Mouse (Mus musculus) 3134 (cell line): ENCODE data around the gene Ube2h.

Source experiments
- DNase-seq: peaks from one replicate; pipeline ENCODE4 v3.0.0-alpha.2; 2011; ENCODE audit warnings: low spot score; ENCODE audit not compliant: insufficient read length; ENCODE audit errors: extremely low read depth

The Ube2h gene

GRCm38 (mm10) chr6:30300372-30300771, 4.0 kb downstream of the Ube2h start:
- DNase-seq: peak; percentile 39

GRCm38 (mm10) chr6:30299683-30300082, 4.7 kb downstream of the Ube2h start:
- no peak for DNase-seq

- DNase-seq: no peak
Observed at GRCm38 (mm10) chr6:30299116-30299515, 5.2 kb downstream of the Ube2h start.

GRCm38 (mm10) chr6:30292579-30292978, 11.8 kb downstream of the Ube2h start:
- DNase-seq: no peak

- no peak for DNase-seq
Observed at GRCm38 (mm10) chr6:30287958-30288357, 16.4 kb downstream of the Ube2h start.

GRCm38 (mm10) chr6:30286642-30287041, 17.7 kb downstream of the Ube2h start:
- no peak for DNase-seq

GRCm38 (mm10) chr6:30284177-30284576, 20.2 kb downstream of the Ube2h start:
- no peak for DNase-seq

- no peak for DNase-seq
Observed at GRCm38 (mm10) chr6:30282361-30282760, 22.0 kb downstream of the Ube2h start.

GRCm38 (mm10) chr6:30278374-30278773, 26.0 kb downstream of the Ube2h start:
- no peak for DNase-seq

GRCm38 (mm10) chr6:30276882-30277281, 27.5 kb downstream of the Ube2h start:
- DNase-seq: no peak

- DNase-seq: no peak
Observed at GRCm38 (mm10) chr6:30276375-30276774, 28.0 kb downstream of the Ube2h start.

GRCm38 (mm10) chr6:30275159-30275847, 29.0 kb downstream of the Ube2h start:
- no peak for DNase-seq

GRCm38 (mm10) chr6:30272911-30273310, 31.4 kb downstream of the Ube2h start:
- no peak for DNase-seq

- DNase-seq: no peak
Observed at GRCm38 (mm10) chr6:30272338-30272905, 31.9 kb downstream of the Ube2h start.

GRCm38 (mm10) chr6:30269846-30270245, 34.5 kb downstream of the Ube2h start:
- no peak for DNase-seq

- no peak for DNase-seq
Observed at GRCm38 (mm10) chr6:30267486-30267885, 36.9 kb downstream of the Ube2h start.

- no peak for DNase-seq
Observed at GRCm38 (mm10) chr6:30265402-30265801, 38.9 kb downstream of the Ube2h start.

- DNase-seq: no peak
Observed at GRCm38 (mm10) chr6:30263053-30263452, 41.3 kb downstream of the Ube2h start.

- no peak for DNase-seq
Observed at GRCm38 (mm10) chr6:30259271-30259670, 45.1 kb downstream of the Ube2h start.

- DNase-seq: no peak
Observed at GRCm38 (mm10) chr6:30257962-30258361, 46.4 kb downstream of the Ube2h start.

- DNase-seq: no peak
Observed at GRCm38 (mm10) chr6:30255846-30256245, 48.5 kb downstream of the Ube2h start.

GRCm38 (mm10) chr6:30252271-30253010, 51.9 kb downstream of the Ube2h start:
- peak; percentile 28 for DNase-seq
